In the genomic region with DNA sequence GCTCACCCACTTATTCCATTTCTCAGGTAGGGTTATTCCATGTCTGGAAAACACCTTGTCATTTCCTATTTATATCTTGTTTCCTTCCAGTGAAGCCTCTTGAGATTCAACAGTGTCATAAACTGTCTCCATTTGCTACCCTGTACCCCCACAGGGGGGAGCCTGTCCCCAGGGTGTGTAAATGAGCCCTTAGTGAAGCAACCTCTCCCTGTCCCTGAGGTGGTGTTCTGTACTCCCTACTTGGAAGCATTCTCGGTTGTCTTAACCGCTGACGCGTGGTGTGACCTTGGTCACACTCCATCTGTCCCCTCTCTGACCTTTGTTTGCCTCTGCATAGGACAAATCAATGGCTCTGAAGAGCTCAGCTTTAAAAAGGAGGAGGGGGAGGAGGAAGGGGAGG, we compare ENCODE assay signal across 8 mouse cellular contexts. TPM values are rescaled to one million over a fixed set of nuclear protein-coding genes. Genes with fewer than 3 reads are reported as not detected.
A peak's percentile ranks its signal among the peaks of the same experiment; 100 is the strongest.
DNase-seq lines count a peak whose midpoint lies in the region; ATAC-seq lines count a peak whose summit lies in the region.

No protein-coding gene starts in this region.

- peak; percentile 76; the same call in 1 of the 2 replicates for ATAC-seq in megakaryocyte progenitor cell, adult 5-6 weeks (replicated peaks; ENCODE audit: poor library complexity)
- no peak for ATAC-seq in erythroblast, adult 5-6 weeks (replicated peaks; ENCODE audit: low FRiP score, poor library complexity, severe bottlenecking)

- peak; percentile 66 for DNase-seq in gastrocnemius, adult 18-20 months (ENCODE audit: low spot score)
- no peak for DNase-seq in gastrocnemius, postnatal 4 days (ENCODE audit: low spot score in 2 of 2)
- DNase-seq in urinary bladder, postnatal 14 days (ENCODE audit: low spot score) = peak; percentile 52
- no peak for DNase-seq in urinary bladder, adult 2 months (ENCODE audit: low spot score)
- peak; percentile 58 to 61 for DNase-seq in frontal cortex, postnatal 10 days (ENCODE audit: low spot score in 2 of 2)
- peak; percentile 36 to 74 for DNase-seq in kidney, postnatal 36 days

RNA-seq across cellular contexts. Expression of gene Bdh1, which starts 43.5 kb away (rescaled TPM):
- total RNA-seq in gastrocnemius, adult 18-20 months (2021) = 100 to 1,000 TPM in 1 of 2 experiments, 10 to 100 TPM in 1; 61.4 to 145 TPM
- total RNA-seq in gastrocnemius, postnatal 4 days (2021) = 1 to 10 TPM; 1.8 to 2.9 TPM
- 170 and 177 TPM in 2 replicates for polyA plus RNA-seq in urinary bladder, adult 2 months (2012; rRNA removed)
- total RNA-seq in megakaryocyte progenitor cell, adult 5-6 weeks (2015) = 1.3 and 2.6 TPM in 2 replicates
- total RNA-seq in megakaryocyte progenitor cell, adult 5-6 weeks (2017) = 3.0 and 4.7 TPM in 2 replicates
- 1.7 TPM in 1 of 2 replicates, not detected in the other for total RNA-seq in erythroblast, adult 5-6 weeks (2015; ENCODE audit: low replicate concordance)
- total RNA-seq in erythroblast, adult 5-6 weeks (2017; ENCODE audit: low replicate concordance) = 1.5 and 3.4 TPM in 2 replicates

Comparison
In these comparisons a context has a peak if more than half of its experiments do, and no peak if none do; other contexts are left out.
1. DNase-seq: peak in gastrocnemius, adult 18-20 months (single experiment), urinary bladder, postnatal 14 days (single experiment), frontal cortex, postnatal 10 days (2 of 2) and kidney, postnatal 36 days (2 of 2); none in gastrocnemius, postnatal 4 days (0 of 2) and urinary bladder, adult 2 months (single experiment).
2. RNA of gene Bdh1, which starts 43.5 kb away (total RNA-seq): 61.4 to 145 TPM in gastrocnemius, adult 18-20 months; 1.3 to 4.7 TPM in megakaryocyte progenitor cell, adult 5-6 weeks, 1.5 to 3.4 TPM in erythroblast, adult 5-6 weeks and 1.8 to 2.9 TPM in gastrocnemius, postnatal 4 days; every median in the first group is over 10 times any median in the second.